Mouse (Mus musculus) liver, embryonic 11.5 days (tissue): ENCODE measurements around the gene Rps6ka5. TPM values are rescaled to one million over a fixed set of nuclear protein-coding genes. Genes with fewer than 3 reads are reported as not detected.

ENCODE experiments used
- ATAC-seq: fragments of 200-750 bp; cut with Nextera tagmentation; replicated peaks from 2 replicates; pipeline ENCODE4 v1.8.0; 2017; ENCODE audit warnings: moderate number of reproducible peaks, mild to moderate bottlenecking, moderate TSS enrichment, moderate library complexity; ENCODE audit not compliant: low FRiP score
- DNase-seq: peaks from one replicate; pipeline ENCODE4 v3.0.0-alpha.2; 2017; ENCODE audit warnings: low spot score
- H3K27ac ChIP-seq: fragments of 300-500 bp; sonication (generic); 2 replicates; pipeline ENCODE4 v1.5.1; 2014; ENCODE audit warnings: mild to moderate bottlenecking, low read depth, low read length, control low read depth
- H3K27me3 ChIP-seq: fragments of 300-500 bp; sonication (generic); replicated peaks from 2 replicates; pipeline ENCODE4 v1.6.1; 2014; ENCODE audit warnings: low read length, mixed read lengths; ENCODE audit not compliant: control insufficient read depth, insufficient read depth
- H3K36me3 ChIP-seq: fragments of 300-500 bp; sonication (generic); 2 replicates; pipeline ENCODE4 v1.6.1; 2014; ENCODE audit warnings: mild to moderate bottlenecking, low read length, moderate library complexity, mixed read lengths; ENCODE audit not compliant: control insufficient read depth, insufficient read depth
- H3K4me1 ChIP-seq: fragments of 300-500 bp; sonication (generic); replicated peaks from 2 replicates; pipeline ENCODE4 v1.6.1; 2014; ENCODE audit warnings: low read length, mixed read lengths; ENCODE audit not compliant: control insufficient read depth, insufficient read depth
- H3K4me2 ChIP-seq: fragments of 300-500 bp; sonication (generic); 2 replicates; pipeline ENCODE4 v1.6.1; 2014; ENCODE audit warnings: mild to moderate bottlenecking, control low read depth, moderate library complexity
- H3K4me3 ChIP-seq: fragments of 300-500 bp; sonication (generic); 2 replicates; pipeline ENCODE4 v1.5.1; 2014; ENCODE audit warnings: low read depth, low read length, control low read depth
- H3K9ac ChIP-seq: fragments of 300-500 bp; sonication (generic); 2 replicates; pipeline ENCODE4 v1.6.1; 2014; ENCODE audit warnings: low read depth, low read length, control low read depth
- H3K9me3 ChIP-seq: fragments of 300-500 bp; sonication (generic); 2 replicates; pipeline ENCODE4 v1.6.1; 2016; ENCODE audit warnings: low read length, inconsistent platforms, mixed read lengths; ENCODE audit not compliant: control insufficient read depth
- WGBS: fragments of 180-500 bp; shearing (Covaris S2); extraction: QIAGEN DNeasy Blood & Tissue Kit; methylation state at CpG from one replicate; pipeline ENCODE4 v1.1.7; 2014; 5-methylcytosine and 5-hydroxymethylcytosine counted together
- polyA plus RNA-seq: library from polyadenylated mRNA; unstranded; fragments of >200 nt; fragmentation: Nextera tagmentation; extraction: Ambion mirVana; gene quantifications from 2 replicates; pipeline ENCODE4 v1.2.1, GENCODE M21; 2014

The Rps6ka5 gene
- polyA plus RNA-seq, 1 experiment from 2014 or later: 2.5 TPM

GRCm38 (mm10) chr12:100509615-100510282, 217.0 kb downstream of the Rps6ka5 start:
- no peak overlapping the region for H3K4me3 ChIP-seq
- WGBS: 77% methylated on average over 9 of the region's 9 CpGs

GRCm38 (mm10) chr12:100508668-100509067, 218.1 kb downstream of the Rps6ka5 start:
- DNase-seq: no peak
- ATAC-seq: peak; percentile 70
- Histone ChIP-seq H3K36me3 (no peaks in the 10 kb centered on the region), H3K4me3 (no peak overlapping the region), H3K9ac (no peak overlapping the region), H3K4me2 (no peak overlapping the region), H3K9me3 (no peaks in the 10 kb centered on the region), H3K27ac (peak overlapping the region; percentile 55; the same call in 1 of the 2 replicates), H3K27me3 (no peaks in the 10 kb centered on the region), H3K4me1 (peaks cover 32% of the 10 kb centered on the region)
- WGBS: 37% methylated on average over 5 of the region's 5 CpGs

More at GRCm38 (mm10) chr12:100509615-100510282, 217.0 kb downstream of the Rps6ka5 start:
- DNase-seq (no peak), ATAC-seq (no peak)
- H3K9me3 ChIP-seq: no peaks in the 10 kb centered on the region
- H3K36me3 ChIP-seq: no peaks in the 10 kb centered on the region
- H3K27ac ChIP-seq: peak overlapping the region; percentile 53
- no peak overlapping the region for H3K4me2 ChIP-seq
- no peak overlapping the region for H3K9ac ChIP-seq
- no peaks in the 10 kb centered on the region for H3K27me3 ChIP-seq
- H3K4me1 ChIP-seq: peaks cover 23% of the 10 kb centered on the region

- WGBS: 59% methylated on average over 1 of the region's 1 CpGs
- Histone ChIP-seq H3K9ac (no peak overlapping the region), H3K9me3 (no peaks in the 10 kb centered on the region), H3K27ac (peak overlapping the region; percentile 43; the same call in 1 of the 2 replicates), H3K4me1 (peaks cover 33% of the 10 kb centered on the region), H3K4me3 (no peak overlapping the region), H3K4me2 (no peak overlapping the region), H3K27me3 (no peaks in the 10 kb centered on the region), H3K36me3 (no peaks in the 10 kb centered on the region)
- peak; percentile 47; the same call in 1 of the 2 replicates for ATAC-seq
- no peak for DNase-seq
These were observed 221.3 kb downstream of the Rps6ka5 start for GRCm38 (mm10) chr12:100505484-100505883.

- H3K9me3 ChIP-seq: no peaks in the 10 kb centered on the region
- H3K4me3 ChIP-seq: no peak overlapping the region
- H3K4me2 ChIP-seq: no peak overlapping the region
- ATAC-seq (no peak), DNase-seq (no peak)
- 78% methylated on average over 2 of the region's 2 CpGs for WGBS
- no peak overlapping the region for H3K9ac ChIP-seq
- no peaks in the 10 kb centered on the region for H3K36me3 ChIP-seq
- no peak overlapping the region for H3K27ac ChIP-seq
- peaks cover 28% of the 10 kb centered on the region for H3K4me1 ChIP-seq
- no peaks in the 10 kb centered on the region for H3K27me3 ChIP-seq
These were observed 222.2 kb downstream of the Rps6ka5 start for GRCm38 (mm10) chr12:100504585-100504984.

- H3K4me1 ChIP-seq: peaks cover 25% of the 10 kb centered on the region
- H3K27me3 ChIP-seq: no peaks in the 10 kb centered on the region
- WGBS: 83% methylated on average over 4 of the region's 4 CpGs
- no peak overlapping the region for H3K27ac ChIP-seq
- peaks cover 4% of the 10 kb centered on the region; the same call in 1 of the 2 replicates for H3K36me3 ChIP-seq
- H3K9me3 ChIP-seq: no peaks in the 10 kb centered on the region
- H3K9ac ChIP-seq: no peak overlapping the region
- H3K4me2 ChIP-seq: no peak overlapping the region
- DNase-seq (no peak), ATAC-seq (no peak)
- no peak overlapping the region for H3K4me3 ChIP-seq
These were observed 223.1 kb downstream of the Rps6ka5 start for GRCm38 (mm10) chr12:100503659-100504058.

GRCm38 (mm10) chr12:100502544-100502943, 224.2 kb downstream of the Rps6ka5 start:
- Histone ChIP-seq H3K4me3 (no peak overlapping the region), H3K9ac (no peak overlapping the region), H3K4me1 (peaks cover 23% of the 10 kb centered on the region), H3K9me3 (no peaks in the 10 kb centered on the region), H3K27me3 (no peaks in the 10 kb centered on the region), H3K27ac (no peak overlapping the region), H3K4me2 (no peak overlapping the region), H3K36me3 (peaks cover 9% of the 10 kb centered on the region; the same call in 1 of the 2 replicates)
- DNase-seq: no peak
- 85% methylated on average over 3 of the region's 3 CpGs for WGBS
- no peak for ATAC-seq

GRCm38 (mm10) chr12:100501261-100501660, 225.5 kb downstream of the Rps6ka5 start:
- Histone ChIP-seq H3K4me2 (no peak overlapping the region), H3K27ac (no peak overlapping the region), H3K36me3 (peaks cover 9% of the 10 kb centered on the region; the same call in 1 of the 2 replicates), H3K9me3 (no peaks in the 10 kb centered on the region), H3K4me3 (no peak overlapping the region), H3K4me1 (peaks cover 19% of the 10 kb centered on the region), H3K27me3 (no peaks in the 10 kb centered on the region), H3K9ac (no peak overlapping the region)
- ATAC-seq (no peak), DNase-seq (no peak)
- 61% methylated on average over 4 of the region's 4 CpGs for WGBS

GRCm38 (mm10) chr12:100499469-100499868, 227.3 kb downstream of the Rps6ka5 start:
- DNase-seq (no peak), ATAC-seq (no peak)
- Histone ChIP-seq H3K36me3 (peaks cover 9% of the 10 kb centered on the region; the same call in 1 of the 2 replicates), H3K4me1 (peaks cover 14% of the 10 kb centered on the region), H3K9ac (no peak overlapping the region), H3K27me3 (no peaks in the 10 kb centered on the region), H3K9me3 (no peaks in the 10 kb centered on the region), H3K4me2 (no peak overlapping the region), H3K4me3 (no peak overlapping the region), H3K27ac (no peak overlapping the region)
- WGBS: 90% methylated on average over 13 of the region's 13 CpGs
